Mouse (Mus musculus): ENCODE measurements around the gene Car1.
"Not testable (repeated sequence)": the region's sequence is repeated elsewhere in the genome, so short reads cannot be mapped to it uniquely, and the experiment has no call there.

Gene Car1

GRCm38 (mm10) chr3:14808211-14808610 lies at the start of gene Car1:
Gene Car1, minus strand, starts transcription at chr3:14808368.
- DNase-seq (ENCODE audit: low spot score) = no peak

- no peak for DNase-seq (ENCODE audit: low spot score)
Observed at GRCm38 (mm10) chr3:14857874-14858273, 49.7 kb upstream of the Car1 start.

- DNase-seq (ENCODE audit: low spot score) = no peak
Observed at GRCm38 (mm10) chr3:14854446-14854845, 46.3 kb upstream of the Car1 start.

- no peak for DNase-seq (ENCODE audit: low spot score)
Observed at GRCm38 (mm10) chr3:14853966-14854365, 45.8 kb upstream of the Car1 start.

- no peak for DNase-seq (ENCODE audit: low spot score)
Observed at GRCm38 (mm10) chr3:14848587-14849254, 40.6 kb upstream of the Car1 start.

GRCm38 (mm10) chr3:14839466-14840118 lies 31.4 kb upstream of the Car1 start:
- DNase-seq (ENCODE audit: low spot score) = no peak

GRCm38 (mm10) chr3:14838936-14839335 lies 30.8 kb upstream of the Car1 start:
- no peak for DNase-seq (ENCODE audit: low spot score)

GRCm38 (mm10) chr3:14832766-14833165 lies 24.6 kb upstream of the Car1 start:
- peak; percentile 6 for DNase-seq (ENCODE audit: low spot score)

GRCm38 (mm10) chr3:14831219-14831835 lies 23.2 kb upstream of the Car1 start:
- no peak for DNase-seq (ENCODE audit: low spot score)

- no peak for DNase-seq (ENCODE audit: low spot score)
Observed at GRCm38 (mm10) chr3:14828896-14829295, 20.7 kb upstream of the Car1 start.

- DNase-seq (ENCODE audit: low spot score) = no peak
Observed at GRCm38 (mm10) chr3:14819844-14820504, 11.8 kb upstream of the Car1 start.

GRCm38 (mm10) chr3:14815396-14815795 lies 7.2 kb upstream of the Car1 start:
- DNase-seq (ENCODE audit: low spot score) = not testable (repeated sequence)

- DNase-seq (ENCODE audit: low spot score) = no peak
Observed at GRCm38 (mm10) chr3:14806702-14807101, 1.5 kb downstream of the Car1 start.

GRCm38 (mm10) chr3:14805962-14806361 lies 2.2 kb downstream of the Car1 start:
- DNase-seq (ENCODE audit: low spot score) = no peak

GRCm38 (mm10) chr3:14804906-14805305 lies 3.3 kb downstream of the Car1 start:
- DNase-seq (ENCODE audit: low spot score) = no peak

- DNase-seq (ENCODE audit: low spot score) = no peak
Observed at GRCm38 (mm10) chr3:14797069-14797468, 11.1 kb downstream of the Car1 start.

GRCm38 (mm10) chr3:14795292-14796020 lies 12.7 kb downstream of the Car1 start:
- DNase-seq (ENCODE audit: low spot score) = no peak

GRCm38 (mm10) chr3:14792032-14792431 lies 16.1 kb downstream of the Car1 start:
- DNase-seq (ENCODE audit: low spot score) = no peak

- DNase-seq (ENCODE audit: low spot score) = no peak
Observed at GRCm38 (mm10) chr3:14787607-14788006, 20.6 kb downstream of the Car1 start.

- no peak for DNase-seq (ENCODE audit: low spot score)
Observed at GRCm38 (mm10) chr3:14787136-14787535, 21.0 kb downstream of the Car1 start.

GRCm38 (mm10) chr3:14786551-14787079 lies 21.6 kb downstream of the Car1 start:
- DNase-seq (ENCODE audit: low spot score) = no peak

GRCm38 (mm10) chr3:14785353-14785752 lies 22.8 kb downstream of the Car1 start:
- DNase-seq (ENCODE audit: low spot score) = no peak
